Mouse (Mus musculus): ENCODE measurements around the gene 4930432K21Rik.

4930432K21Rik gene

DNA sequence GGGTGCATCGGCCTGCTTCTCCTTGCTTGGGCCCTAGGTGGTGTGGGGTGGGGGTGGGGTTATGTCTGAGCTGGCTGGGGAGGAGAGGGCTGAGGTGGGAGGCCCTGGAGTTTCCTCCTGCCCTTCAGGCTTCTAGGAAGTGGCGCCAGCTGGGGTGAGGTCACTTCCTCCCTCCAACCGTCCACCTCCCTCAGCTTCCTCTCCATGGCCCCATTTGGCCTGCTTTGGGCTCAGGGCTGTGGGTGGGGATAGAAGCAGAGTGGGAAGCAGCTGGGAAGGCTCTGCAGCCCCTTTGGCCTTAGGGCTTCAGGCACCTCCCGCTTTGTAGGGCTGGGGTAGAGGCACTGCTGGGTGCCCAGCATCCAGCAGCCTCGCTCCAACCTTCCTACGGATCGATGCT is 60.0 kb downstream of the 4930432K21Rik start:
- in situ Hi-C loops (cut with MboI, MseI): loop anchor here (10.0 kb wide), 1 partner anchor 1423 kb away; no protein-coding TSS in a partner anchor

GRCm38 (mm10) chr8:84208381-84209380 is 60.9 kb downstream of the 4930432K21Rik start:
- in situ Hi-C loops (cut with MboI, MseI): loop anchor here (10.0 kb wide), 1 partner anchor 1424 kb away; no protein-coding TSS in a partner anchor

GRCm38 (mm10) chr8:84210167-84210791 is 62.5 kb downstream of the 4930432K21Rik start:
- in situ Hi-C loops (cut with MboI, MseI): no loop called here

- in situ Hi-C loops (cut with MboI, MseI): no loop called here
Observed at GRCm38 (mm10) chr8:84211202-84211601, 63.4 kb downstream of the 4930432K21Rik start.

- in situ Hi-C loops (cut with MboI, MseI): no loop called here
Observed at GRCm38 (mm10) chr8:84211881-84212563, 64.2 kb downstream of the 4930432K21Rik start.

DNA sequence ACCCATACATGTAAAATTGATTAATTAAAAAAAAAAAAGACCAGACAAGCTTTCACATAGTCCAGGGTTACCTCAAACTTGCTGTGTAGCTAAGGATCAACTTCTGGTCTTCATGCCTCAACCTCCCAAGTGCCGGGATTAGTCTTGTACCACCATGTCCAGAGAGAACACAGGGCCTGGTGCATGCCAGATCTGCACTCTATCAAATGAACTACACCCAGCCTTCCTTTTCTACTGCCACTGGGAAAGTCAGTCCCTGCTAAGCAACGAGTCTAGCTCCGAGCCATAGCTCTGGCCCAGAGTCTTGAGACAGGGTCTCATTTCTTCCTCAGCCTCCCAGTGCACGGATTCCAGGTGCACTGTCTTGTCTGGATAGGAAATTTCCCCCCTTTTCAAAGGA is 65.5 kb downstream of the 4930432K21Rik start:
- in situ Hi-C loops (cut with MboI, MseI): no loop called here

GRCm38 (mm10) chr8:84217206-84217605 is 69.4 kb downstream of the 4930432K21Rik start:
- in situ Hi-C loops (cut with MboI, MseI): no loop called here

GRCm38 (mm10) chr8:84218143-84218542 is 70.3 kb downstream of the 4930432K21Rik start:
- in situ Hi-C loops (cut with MboI, MseI): no loop called here

DNA sequence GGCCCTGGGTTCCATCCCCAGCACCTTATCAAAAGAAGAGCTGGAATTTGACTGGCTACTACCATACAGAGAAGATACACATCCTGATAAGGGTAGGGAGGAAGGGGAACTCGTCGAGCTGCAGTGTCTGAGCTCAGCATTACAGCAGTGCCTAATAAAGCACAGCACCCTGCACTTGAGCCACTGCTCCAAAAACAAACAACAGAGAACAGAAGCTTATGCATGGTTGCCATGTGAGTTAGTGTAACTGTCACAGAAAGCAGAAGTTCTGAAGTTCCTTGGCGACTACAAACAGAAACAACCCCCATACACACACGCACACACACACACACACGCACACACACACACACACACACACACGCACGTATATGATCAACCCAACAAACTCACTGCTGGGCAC is 72.3 kb downstream of the 4930432K21Rik start:
- in situ Hi-C loops (cut with MboI, MseI): no loop called here
